Mouse (Mus musculus) embryo, embryonic 10 days (tissue): ENCODE data around the gene Copz2.

Source experiments
- DNase-seq: peaks from one replicate; pipeline ENCODE4 v3.0.0-alpha.2; 2015; ENCODE audit warnings: low spot score

Gene Copz2

GRCm38 (mm10) chr11:96867149-96867548 is 17.5 kb downstream of the Copz2 start:
- DNase-seq, result peak; percentile 83

DNA sequence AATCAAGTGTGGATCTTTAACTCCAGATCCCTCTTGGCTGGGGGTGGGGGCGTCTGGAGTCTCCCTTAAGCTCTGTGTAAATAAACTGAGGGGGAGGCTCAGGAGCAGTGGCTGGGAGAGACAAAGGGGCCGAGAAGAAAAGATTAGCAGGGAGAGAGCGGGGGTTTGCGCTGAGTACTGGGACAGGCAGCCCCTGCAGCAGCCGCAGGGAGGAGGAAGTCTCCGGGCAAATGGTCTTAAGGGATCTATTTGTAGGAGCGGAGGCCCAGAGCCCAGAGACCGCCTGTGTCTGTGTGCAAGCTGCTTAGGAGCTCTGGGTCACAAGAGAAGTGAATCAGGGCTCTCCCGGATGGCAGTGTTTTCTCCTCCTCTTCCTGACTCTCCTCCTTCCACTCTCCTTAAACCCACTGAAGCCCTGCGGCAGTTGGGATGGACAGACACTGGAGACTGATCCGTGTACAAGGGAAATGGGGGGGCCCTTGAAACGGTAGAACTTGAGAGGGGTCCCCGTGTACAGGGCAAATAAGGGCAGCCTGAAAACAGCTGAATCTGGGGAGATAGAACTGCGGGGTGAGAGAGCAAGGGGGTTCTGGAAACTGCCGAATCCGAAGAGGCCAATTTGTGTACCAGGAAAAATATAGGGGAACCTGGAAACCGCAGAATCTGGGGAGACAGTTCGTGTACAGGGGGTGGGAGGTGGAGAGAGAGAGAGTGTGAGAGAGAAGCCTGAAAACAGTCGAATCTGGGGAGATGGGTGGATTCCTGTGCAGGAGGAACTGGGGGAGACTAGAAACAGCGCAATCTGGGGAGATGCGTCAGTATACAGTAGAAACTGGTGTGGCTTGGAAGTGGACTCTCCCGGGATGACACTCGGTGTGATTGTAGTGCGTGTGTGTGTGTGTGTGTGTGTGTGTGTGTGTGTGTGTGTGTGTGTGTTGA is 23.0 kb downstream of the Copz2 start:
- DNase-seq, result peak; percentile 84

GRCm38 (mm10) chr11:96873601-96874140 is 24.0 kb downstream of the Copz2 start:
- DNase-seq, result peak; percentile 81

GRCm38 (mm10) chr11:96875270-96875669 is 25.6 kb downstream of the Copz2 start:
- no peak for DNase-seq

GRCm38 (mm10) chr11:96875745-96876144 is 26.1 kb downstream of the Copz2 start:
- peak; percentile 96 for DNase-seq

GRCm38 (mm10) chr11:96876300-96877040 is 26.8 kb downstream of the Copz2 start:
- DNase-seq, result peak; percentile 83

DNA sequence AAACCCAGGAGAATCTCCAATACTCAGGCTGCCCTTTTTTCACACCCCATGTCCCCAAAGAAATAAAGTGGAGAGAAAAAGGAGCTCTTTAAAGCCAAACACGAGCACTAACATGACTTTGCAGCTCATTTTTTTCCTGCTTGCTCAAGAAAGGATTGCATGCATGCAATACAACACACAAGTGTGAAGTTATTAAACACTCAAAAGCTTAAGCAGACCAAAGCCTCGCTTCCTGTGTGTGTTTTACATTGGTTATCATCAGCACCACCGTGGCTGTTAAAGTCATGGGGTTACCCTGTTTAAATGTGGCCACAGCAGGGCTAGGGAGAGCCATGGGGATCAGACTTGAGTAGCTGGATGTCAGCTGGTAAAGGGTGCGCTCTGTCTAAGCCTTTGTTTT is 27.4 kb downstream of the Copz2 start:
- DNase-seq, result no peak

DNA sequence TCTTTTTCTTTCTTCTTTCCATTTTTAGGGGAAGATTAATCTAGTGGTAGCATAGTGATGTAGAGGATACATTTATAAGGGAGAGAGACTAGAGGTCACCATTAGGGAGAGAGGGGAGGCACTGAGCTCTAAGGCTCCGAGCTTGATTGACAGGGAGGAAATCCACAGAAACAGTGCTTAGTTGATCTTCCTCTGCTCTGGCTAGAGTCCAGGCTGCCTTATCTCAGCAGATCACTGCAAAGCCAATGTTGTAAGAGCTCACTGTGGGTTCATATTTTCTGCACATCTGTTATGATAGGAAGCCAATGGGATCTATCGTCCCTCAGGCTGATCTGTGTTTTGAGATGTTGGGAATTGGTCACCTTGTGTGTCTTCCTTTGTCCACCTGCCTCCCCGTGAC is 29.0 kb downstream of the Copz2 start:
- no peak for DNase-seq

- peak; percentile 68 for DNase-seq
Measured at GRCm38 (mm10) chr11:96879359-96879758, 29.7 kb downstream of the Copz2 start.

- DNase-seq, result no peak
Measured at GRCm38 (mm10) chr11:96880296-96880695, 30.6 kb downstream of the Copz2 start.

DNA sequence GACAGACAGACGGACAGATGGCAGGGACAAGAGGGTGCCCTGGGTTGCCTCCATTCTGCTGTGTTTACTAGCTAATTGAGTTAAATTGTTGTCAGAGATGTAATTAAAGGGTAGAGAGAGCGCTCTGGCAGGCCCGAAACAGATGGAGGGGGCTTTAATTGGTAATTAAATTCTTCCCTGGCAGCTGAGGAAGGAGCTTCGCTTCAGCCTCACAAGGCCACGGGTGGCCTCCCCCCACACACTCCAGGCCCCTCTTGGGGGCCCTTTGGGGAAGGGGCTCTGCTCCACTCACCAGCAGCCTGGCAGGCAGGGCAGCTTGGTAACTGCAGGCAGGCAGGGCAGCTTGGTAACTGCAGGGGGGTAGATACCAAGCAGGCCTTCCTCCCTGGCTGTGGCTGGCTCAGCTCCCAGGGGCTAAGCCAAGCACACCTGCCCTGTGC is 36.3 kb downstream of the Copz2 start:
- no peak for DNase-seq

GRCm38 (mm10) chr11:96886942-96887546 is 37.4 kb downstream of the Copz2 start:
- DNase-seq, result no peak

DNA sequence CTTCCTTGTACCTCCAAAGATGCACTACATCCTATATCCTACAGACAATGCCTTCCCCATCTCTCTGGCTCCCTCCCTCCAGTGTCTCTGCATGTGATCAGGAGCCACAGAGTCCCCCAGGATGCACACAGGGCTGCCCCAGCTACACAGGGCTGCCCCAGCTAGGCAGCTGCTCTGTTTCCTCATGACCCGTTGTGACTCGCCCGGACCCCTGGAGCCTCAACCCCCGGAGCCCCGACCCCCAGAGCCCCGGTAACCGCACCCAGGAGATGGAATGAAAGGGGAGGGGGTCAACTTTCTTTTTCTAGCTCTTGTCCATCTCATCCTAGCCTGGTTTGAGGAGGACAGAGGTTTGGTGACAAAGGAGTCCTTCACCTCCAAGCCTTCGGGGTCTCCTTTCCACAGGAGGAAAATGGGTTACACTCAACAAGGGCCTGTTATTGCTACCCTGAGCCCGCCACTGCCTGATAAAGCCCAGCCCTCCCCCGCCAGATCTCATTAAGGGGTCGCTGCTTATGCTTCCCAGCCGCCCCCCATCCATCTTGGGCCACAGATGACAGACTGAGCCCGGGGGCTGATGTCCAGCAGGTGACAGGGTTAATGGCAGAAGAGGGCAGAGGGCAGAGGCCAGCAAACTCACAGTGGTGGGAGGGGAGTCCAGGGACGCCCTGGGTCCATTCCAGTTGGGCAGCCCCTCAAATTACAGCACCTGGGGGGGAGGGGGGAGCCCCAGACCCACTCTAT is 42.3 kb downstream of the Copz2 start:
- DNase-seq, result peak; percentile 85

GRCm38 (mm10) chr11:96893203-96893842 is 43.7 kb downstream of the Copz2 start:
- no peak for DNase-seq

DNA sequence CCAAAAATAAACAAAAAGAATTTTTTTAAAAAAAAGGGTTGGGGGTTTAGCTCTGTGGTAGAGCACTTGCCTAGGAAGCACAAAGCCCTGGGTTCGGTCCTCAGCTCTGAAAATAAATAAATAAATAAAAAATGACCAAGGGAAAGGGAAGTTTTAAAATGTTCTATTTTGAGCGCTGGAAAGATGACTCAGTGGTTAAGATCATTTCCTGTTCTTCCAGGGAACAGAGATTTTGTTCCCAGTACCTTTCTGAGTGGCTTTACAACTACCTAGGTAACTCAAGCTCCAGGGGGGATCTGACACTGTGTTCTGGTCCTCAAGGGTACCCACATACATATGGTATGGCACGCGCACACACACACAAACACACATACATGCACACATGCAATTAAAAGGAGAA is 46.2 kb downstream of the Copz2 start:
- no peak for DNase-seq

DNA sequence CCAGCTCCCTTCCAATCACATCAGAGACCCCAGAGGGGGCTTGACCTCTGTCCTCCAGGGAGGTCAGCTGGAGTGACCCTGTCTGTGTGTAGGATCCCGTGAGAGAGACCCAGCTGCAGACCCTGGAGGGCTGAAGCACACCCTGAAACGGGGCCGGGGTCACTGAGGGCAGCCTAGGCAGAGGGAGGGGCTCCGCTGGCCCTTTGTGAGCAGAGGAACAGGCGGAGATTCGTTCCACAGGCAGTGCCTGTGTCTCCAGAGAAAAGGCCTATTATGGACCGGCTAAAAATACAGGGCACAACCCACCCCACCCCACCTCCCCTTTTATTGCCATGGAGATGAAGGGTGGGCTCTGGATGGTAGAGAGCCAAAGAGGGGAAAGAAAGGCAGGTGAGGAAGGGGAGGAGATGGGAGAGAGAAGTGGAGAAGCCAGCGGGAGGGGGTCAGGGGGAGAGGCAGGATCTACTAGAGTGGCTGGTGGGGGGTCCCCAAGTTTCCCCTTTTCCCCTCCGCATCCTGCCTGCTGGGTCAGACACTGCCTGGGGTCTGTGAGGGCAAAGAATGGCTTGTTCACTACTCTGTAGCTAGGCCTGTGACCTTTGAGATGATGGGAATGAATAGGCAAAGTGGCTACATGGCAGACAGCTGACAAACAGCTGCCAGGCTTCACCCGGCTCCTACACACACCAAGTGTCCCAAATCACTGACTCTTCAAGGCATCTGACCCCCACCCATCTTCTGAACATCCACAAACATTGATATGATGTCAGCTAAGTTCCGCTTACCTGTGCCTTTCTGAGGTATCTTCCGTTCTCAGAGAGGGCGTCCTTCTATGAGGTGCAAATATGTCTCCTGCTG is 50.0 kb downstream of the Copz2 start:
- DNase-seq, result peak; percentile 96

- DNase-seq, result peak; percentile 39
Measured at GRCm38 (mm10) chr11:96901332-96901731, 51.7 kb downstream of the Copz2 start.

- DNase-seq, result peak; percentile 91
Measured at GRCm38 (mm10) chr11:96902639-96903635, 53.3 kb downstream of the Copz2 start.
